Mouse (Mus musculus): Measurements from ENCODE around the gene Gpx1.
"Not testable (repeated sequence)": the region's sequence is repeated elsewhere in the genome, so short reads cannot be mapped to it uniquely, and the experiment has no call there.

Gene Gpx1

GRCm38 (mm10) chr9:108338886-108339781 is at the start of gene Gpx1:
Gene Gpx1 (plus strand): TSS chr9:108338903.
- DNase-seq, result peak; percentile 78

- no peak for DNase-seq
Measured at GRCm38 (mm10) chr9:108289347-108289746, 49.4 kb upstream of the Gpx1 start.

DNA sequence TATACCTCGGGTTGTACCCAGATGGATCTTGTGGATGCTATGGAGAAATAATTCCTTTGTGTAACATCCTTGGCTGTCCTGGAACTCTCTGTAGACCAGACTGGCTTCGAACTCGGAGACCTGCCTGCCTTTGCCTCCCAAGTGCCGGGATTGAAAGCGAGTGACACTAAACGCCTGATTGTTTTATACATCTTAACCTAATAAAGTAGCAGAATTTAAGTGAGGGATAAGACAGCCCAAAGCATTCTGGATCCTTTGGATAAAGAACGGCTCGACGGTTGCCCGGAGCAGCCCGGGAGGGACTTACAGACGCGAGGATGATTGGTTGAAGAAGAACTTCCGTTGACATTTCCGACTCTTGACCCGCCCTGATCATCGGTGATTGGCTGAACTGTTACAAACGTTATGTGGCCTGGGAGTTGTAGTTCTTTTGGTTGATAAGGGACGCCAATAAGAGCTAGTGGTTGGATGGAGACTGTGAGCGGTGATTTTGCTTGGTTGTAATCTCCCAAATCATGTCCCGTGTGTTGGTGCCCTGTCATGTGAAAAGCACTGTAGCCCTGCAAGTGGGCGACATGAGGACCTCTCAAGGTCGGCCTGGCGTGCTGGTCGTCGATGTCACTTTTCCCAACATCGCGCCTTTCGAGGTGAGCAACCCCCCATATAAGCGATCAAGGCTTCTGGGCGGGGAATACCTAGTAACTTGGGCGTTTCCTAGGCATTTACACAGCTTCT is 48.5 kb upstream of the Gpx1 start, which contains the start of gene Nicn1:
Gene Nicn1 (plus strand): TSS at position 414 of the 735 bp plus-strand sequence.
- peak; percentile 87 for DNase-seq

DNA sequence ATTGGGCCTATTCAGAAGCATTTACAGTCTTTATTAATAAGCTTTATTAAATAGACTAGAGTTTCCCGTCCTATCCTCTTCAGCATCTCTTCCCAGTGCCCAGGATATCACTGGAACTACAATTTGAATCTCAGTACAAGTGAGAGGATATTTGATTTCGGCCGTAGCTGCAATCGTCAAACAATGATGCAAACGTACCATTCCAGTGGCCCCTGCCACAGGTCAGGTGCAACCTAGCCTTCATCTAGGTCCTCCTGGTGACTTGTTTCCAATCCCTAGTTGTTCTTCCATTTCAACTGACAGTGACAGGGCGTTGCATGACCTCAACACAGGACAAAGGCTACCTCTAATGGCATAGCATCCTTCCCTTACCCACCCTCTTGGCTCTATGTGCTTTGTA is 47.9 kb upstream of the Gpx1 start:
- no peak for DNase-seq

GRCm38 (mm10) chr9:108296453-108297355 is 42.0 kb upstream of the Gpx1 start, which contains the start of gene Amt:
Gene Amt (plus strand): TSS chr9:108296853.
- peak; percentile 40 for DNase-seq

- DNase-seq, result no peak
Measured at GRCm38 (mm10) chr9:108301853-108302252, 36.9 kb upstream of the Gpx1 start.

DNA sequence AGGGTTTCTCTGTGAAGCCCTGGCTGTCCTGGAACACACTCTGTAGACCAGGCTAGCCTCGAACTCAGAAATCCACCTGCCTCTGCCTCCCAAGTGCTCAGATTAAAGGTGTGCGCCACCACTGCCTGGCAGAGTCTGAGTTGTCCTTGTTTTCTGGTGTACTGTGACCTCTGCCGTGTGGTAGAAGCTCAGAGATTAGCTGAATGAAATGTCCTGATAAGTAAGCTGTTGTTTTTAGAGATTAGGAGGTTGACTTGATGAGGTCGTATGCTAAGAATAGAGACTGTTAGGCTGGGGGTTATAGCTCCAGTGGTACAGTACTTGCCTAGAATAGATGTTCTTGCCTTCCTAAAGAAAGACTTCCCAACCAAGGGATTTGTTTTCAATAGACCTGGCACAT is 34.0 kb upstream of the Gpx1 start:
- DNase-seq, result no peak

DNA sequence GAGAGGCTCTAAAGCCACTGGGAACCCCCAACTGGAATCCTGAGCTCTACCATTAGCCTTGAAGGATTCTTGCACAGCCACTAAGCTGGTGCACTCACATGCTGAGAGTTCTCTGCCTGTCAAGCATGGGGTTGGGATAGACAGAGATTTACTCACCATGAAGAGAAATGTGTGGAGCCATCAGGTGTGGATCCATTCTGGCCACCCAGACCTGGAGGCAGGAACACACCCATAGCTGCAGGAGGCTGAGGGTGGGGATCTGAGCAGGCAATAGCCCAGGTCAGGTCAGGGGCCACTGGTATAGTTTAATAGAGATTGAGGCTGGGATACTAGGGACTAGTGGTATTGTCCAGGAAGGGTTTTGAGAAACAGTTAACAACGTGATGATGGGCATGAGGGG is 33.5 kb upstream of the Gpx1 start:
- DNase-seq, result peak; percentile 38

DNA sequence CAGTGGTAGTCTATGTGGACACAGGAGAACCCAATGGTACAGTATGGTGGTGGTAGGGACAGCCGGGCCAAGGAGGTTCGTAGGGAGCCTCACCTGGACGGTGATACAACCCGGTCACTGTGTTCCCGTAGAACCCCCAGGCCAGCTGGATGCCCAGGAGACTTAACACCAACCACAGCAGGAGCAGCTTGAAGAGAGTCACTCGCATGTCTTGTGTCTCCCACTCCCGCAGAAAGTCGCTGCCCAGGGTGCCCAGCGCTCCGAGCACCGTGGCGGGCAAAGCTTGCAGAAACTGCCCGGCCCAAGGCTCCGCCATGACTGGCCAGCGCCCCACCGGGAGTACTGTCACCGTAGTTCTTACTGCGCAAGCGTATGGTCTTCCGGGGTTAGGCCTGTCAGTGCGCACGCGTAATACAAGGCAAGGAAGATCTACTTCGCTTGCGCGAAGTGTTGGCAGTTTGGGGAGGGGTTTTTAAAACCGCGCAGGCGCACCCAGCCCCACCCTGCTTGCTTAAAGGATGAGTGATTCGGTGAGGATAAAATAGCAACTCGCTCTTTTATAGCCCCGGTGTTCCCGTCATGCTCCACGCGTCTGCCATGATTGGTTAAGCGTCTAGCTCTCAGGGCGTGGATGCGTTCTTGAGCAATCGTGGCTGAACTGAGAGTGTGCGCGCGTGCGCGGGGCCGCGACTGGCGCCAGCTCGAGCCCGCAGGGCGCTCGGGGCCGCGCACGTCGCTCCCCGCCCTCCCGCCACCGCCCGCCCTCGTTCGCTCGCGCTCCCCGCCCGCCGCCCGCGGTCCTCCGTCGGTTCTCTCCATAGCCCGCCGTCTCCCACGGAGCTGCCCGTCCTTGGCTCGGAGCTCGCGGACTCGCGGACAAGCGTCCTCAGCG is 32.8 kb upstream of the Gpx1 start, which contains the start of the genes Rhoa and Tcta:
Gene Rhoa (plus strand): TSS at position 501 of the 892 bp plus-strand sequence.
Gene Tcta (minus strand): TSS at position 532 of the 892 bp plus-strand sequence.
- peak; percentile 99 for DNase-seq

- DNase-seq, result no peak
Measured at GRCm38 (mm10) chr9:108306571-108306980, 32.1 kb upstream of the Gpx1 start.

DNA sequence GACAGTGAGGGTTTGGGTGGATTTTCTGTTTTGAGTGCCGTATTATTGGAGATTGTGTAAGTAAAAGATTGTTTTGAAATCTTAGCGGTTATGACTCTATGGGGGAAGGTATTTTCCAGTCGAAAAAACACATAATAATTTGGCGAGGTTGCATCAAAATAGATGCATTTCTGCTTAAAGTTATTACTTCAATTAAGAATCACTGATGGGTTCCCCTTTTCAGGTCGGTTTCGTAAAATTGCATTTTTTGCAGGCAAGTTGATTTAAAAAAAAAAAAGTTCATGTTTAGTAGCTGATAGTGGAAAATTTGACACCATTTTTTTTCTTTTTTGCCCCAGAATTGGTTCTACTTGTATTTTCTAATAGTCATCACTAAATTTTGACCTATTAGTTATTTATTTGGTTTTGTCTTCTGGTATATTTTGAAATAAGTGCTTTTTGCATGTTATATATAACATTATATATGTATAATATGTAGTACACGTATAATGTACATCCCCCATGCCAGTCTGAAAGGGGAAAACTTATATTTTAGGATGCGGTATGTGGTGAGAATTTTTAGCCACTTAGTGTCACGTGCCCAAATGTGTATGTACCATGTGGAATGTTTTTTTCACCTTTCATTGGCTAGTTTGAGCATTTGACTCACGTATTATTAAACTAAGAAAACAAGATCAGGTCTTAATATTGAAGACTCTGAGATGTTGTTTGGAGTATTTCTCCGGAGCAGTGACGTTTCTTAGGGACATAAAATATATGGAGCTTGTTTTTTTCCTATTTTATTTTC is 31.5 kb upstream of the Gpx1 start:
- DNase-seq, result no peak

- no peak for DNase-seq
Measured at GRCm38 (mm10) chr9:108308141-108308540, 30.6 kb upstream of the Gpx1 start.

- no peak for DNase-seq
Measured at GRCm38 (mm10) chr9:108317572-108317971, 21.1 kb upstream of the Gpx1 start.

GRCm38 (mm10) chr9:108318462-108318861 is 20.2 kb upstream of the Gpx1 start:
- DNase-seq, result no peak

DNA sequence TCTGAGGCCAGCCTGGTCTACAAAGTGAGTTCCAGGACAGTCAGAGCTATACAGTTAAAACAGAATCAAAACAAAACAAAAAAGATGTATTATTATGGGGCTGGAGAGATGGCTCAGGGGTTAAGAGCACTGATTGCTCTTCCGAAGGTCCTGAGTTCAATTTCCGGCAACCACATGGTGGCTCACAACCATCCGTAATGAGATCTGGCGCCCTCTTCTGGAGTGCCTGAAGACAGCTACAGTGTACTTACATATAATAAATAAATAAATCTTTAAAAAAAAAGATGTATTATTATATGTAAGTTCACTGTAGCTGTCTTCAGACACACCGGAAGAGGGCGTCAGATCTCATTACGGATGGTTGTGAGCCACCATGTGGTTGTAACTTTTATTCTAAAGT is 16.6 kb upstream of the Gpx1 start:
- DNase-seq, result not testable (repeated sequence)

GRCm38 (mm10) chr9:108324784-108325183 is 13.9 kb upstream of the Gpx1 start:
- DNase-seq, result no peak

DNA sequence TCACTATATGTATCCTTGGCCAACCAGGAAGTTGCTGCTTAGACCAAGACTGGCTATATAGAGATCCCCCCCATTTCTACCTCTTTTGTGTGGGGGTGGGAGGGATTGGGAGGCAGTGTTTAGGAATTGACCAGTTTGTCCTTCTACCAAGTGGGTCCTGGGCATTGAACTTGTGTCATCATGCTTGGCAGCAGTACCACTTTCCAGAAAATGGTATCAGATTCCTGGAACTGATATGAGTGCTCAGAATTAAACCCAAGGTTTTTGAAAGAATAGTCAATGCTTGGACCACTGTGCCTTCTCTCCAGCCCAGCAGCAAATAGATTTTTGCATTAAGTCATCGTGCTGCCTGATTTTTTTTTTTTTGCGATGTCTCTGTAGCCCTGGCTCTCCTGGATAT is 12.9 kb upstream of the Gpx1 start:
- DNase-seq, result no peak

GRCm38 (mm10) chr9:108337848-108338550 is 704 bp upstream of the Gpx1 start:
- DNase-seq, result no peak

- DNase-seq, result no peak
Measured at GRCm38 (mm10) chr9:108338551-108338885, 185 bp upstream of the Gpx1 start.

GRCm38 (mm10) chr9:108339886-108340257 is 1.2 kb downstream of the Gpx1 start:
- DNase-seq, result peak; percentile 22

All from cerebellum, adult 11 months (tissue).